ENCODE assay signal across 30 mouse cellular contexts in the genomic region with DNA sequence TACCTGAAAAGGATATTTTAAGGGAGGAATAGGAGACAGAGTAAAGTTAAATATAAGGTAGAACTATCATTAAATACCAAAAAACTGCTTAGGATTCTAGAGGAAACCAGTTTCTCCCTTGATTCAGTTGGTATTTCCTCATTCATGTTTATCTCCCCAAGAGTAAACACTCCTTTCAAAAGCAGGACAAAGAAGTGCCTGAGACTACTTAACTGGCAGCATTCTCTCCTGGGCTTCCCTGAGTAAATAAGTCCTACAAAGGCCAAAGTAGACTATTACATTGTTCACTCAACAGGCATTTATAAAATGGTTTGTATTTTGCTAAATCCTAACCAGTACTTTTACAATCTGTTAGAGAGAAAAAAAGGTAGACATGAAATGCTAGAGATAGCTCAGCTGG. TPM values are rescaled to one million over a fixed set of nuclear protein-coding genes. Genes with fewer than 3 reads are reported as not detected.
DNase-seq lines count a peak whose midpoint lies in the region; ATAC-seq and TF ChIP-seq lines count a peak whose summit lies in the region.
"Had no signal": no experiment of that assay in that cellular context is flagged by ENCODE, and none has a peak within 500 bp of the region (broad histone marks: within the 10 kb centered on the region; RNA-seq: fewer than 3 reads in every experiment).

No protein-coding gene starts in this region.

- no peak for ATAC-seq in heart, embryonic 11.5 days (replicated peaks; ENCODE audit: insufficient number of reproducible peaks, low FRiP score, low TSS enrichment)
- no peak for ATAC-seq in lung, embryonic 16.5 days (ENCODE audit: low read depth)
- no peak for ATAC-seq in stomach, embryonic 16.5 days (ENCODE audit: insufficient read depth, low FRiP score)
- ATAC-seq: CD4-positive, CD25-positive, alpha-beta regulatory T cell, adult 4 months; forebrain, embryonic 13.5 days; hindbrain, embryonic 16.5 days; midbrain, embryonic 13.5 days had no signal

- H3K27me3 ChIP-seq in heart, embryonic 11.5 days (ENCODE audit: control insufficient read depth, insufficient read depth, low read length): no peaks in the 10 kb centered on the region
- H3K27me3 ChIP-seq in lung, embryonic 16.5 days (ENCODE audit: control insufficient read depth, insufficient read depth, low read depth, low read length): no peaks in the 10 kb centered on the region
- H3K27me3 ChIP-seq in stomach, embryonic 16.5 days (ENCODE audit: control insufficient read depth, insufficient read depth, low read length): no peaks in the 10 kb centered on the region
- H3K27me3 ChIP-seq: forebrain, embryonic 13.5 days; liver, embryonic 15.5 days; midbrain, embryonic 13.5 days; neural tube, embryonic 13.5 days had no signal

- H3K36me3 ChIP-seq in heart, embryonic 11.5 days (ENCODE audit: control insufficient read depth, insufficient read depth, low read length): no peaks in the 10 kb centered on the region
- no peaks in the 10 kb centered on the region for H3K36me3 ChIP-seq in lung, embryonic 16.5 days (ENCODE audit: control insufficient read depth, insufficient read depth, low read length)
- H3K36me3 ChIP-seq in ES-E14 (ENCODE audit: control insufficient read depth, insufficient read depth, low read length, poor library complexity, severe bottlenecking): no peaks in the 10 kb centered on the region
- H3K36me3 ChIP-seq in stomach, embryonic 16.5 days (ENCODE audit: control insufficient read depth, insufficient read depth, low read length): no peaks in the 10 kb centered on the region
- H3K36me3 ChIP-seq: heart, embryonic 10.5 days; hindbrain, embryonic 10.5 days; midbrain, embryonic 13.5 days; neural tube, embryonic 13.5 days had no signal

- in situ Hi-C loops in ES-E14 (cut with MboI; ENCODE audit: low sequenced_read_pairs in 2 of 2, unreplicated experiment in 2 of 2): no loop called here

- no peaks in the 10 kb centered on the region for H3K9me3 ChIP-seq in heart, embryonic 11.5 days (replicated peaks; ENCODE audit: control insufficient read depth, low read length)
- H3K9me3 ChIP-seq in lung, embryonic 16.5 days (ENCODE audit: control insufficient read depth, low read length): no peaks in the 10 kb centered on the region
- H3K9me3 ChIP-seq in ES-E14 (ENCODE audit: control insufficient read depth, insufficient read depth, low read depth, low read length): no peaks in the 10 kb centered on the region
- H3K9me3 ChIP-seq in stomach, embryonic 16.5 days (replicated peaks; ENCODE audit: control insufficient read depth, low read length): no peaks in the 10 kb centered on the region
- H3K9me3 ChIP-seq: forebrain, embryonic 13.5 days; G1E; heart, embryonic 10.5 days; hindbrain, embryonic 10.5 days; liver, embryonic 15.5 days; midbrain, embryonic 13.5 days; neural tube, embryonic 13.5 days had no signal

- DNase-seq in heart, postnatal 36 days: no peak
- no peak for DNase-seq in lung, postnatal 36 days
- DNase-seq in ES-E14 (ENCODE audit: low read depth, low spot score): peak; percentile 37
- no peak for DNase-seq in T-cell, adult 2 months (ENCODE audit: low spot score)
- DNase-seq: adrenal gland, postnatal 25 days; cerebellum, adult 11-12 months; cerebellum, adult 9-11 months; gastrocnemius, postnatal 25 days; heart, postnatal 10 days; kidney, adult 18-20 months; kidney, postnatal 36 days; layer of hippocampus, postnatal 36 days; liver; right cerebral cortex, postnatal 14 days; thymus, adult 18-20 months; thymus, postnatal 36 days had no signal

- H3K4me1 ChIP-seq in heart, embryonic 11.5 days (ENCODE audit: control insufficient read depth, insufficient read depth, low read length): 0 out of 2 replicates have a peak, but pooled peaks cover 3% of the 10 kb centered on the region
- peaks cover 6% of the 10 kb centered on the region; the same call in 1 of the 2 replicates for H3K4me1 ChIP-seq in lung, embryonic 16.5 days (replicated peaks; ENCODE audit: control insufficient read depth, insufficient read depth, low read length)
- peaks cover 8% of the 10 kb centered on the region in 2 experiments; a peak in 3 of 4 replicates for H3K4me1 ChIP-seq in ES-E14 (ENCODE audit: control insufficient read depth in 2 of 2, insufficient read depth in 2 of 2, low read length in 2 of 2, poor library complexity in 1 of 2)
- H3K4me1 ChIP-seq in stomach, embryonic 16.5 days (ENCODE audit: control insufficient read depth, insufficient read depth, low read length): 0 out of 2 replicates have a peak, but pooled peaks cover 2% of the 10 kb centered on the region

- intact Hi-C loops in heart, postnatal 36 days (cut with DNase I): no loop called here

- peak overlapping the region; percentile 10; the same call in 1 of the 2 replicates for H3K27ac ChIP-seq in heart, embryonic 11.5 days (ENCODE audit: low read depth, low read length)
- peak overlapping the region; percentile 14; the same call in 1 of the 2 replicates for H3K27ac ChIP-seq in lung, embryonic 16.5 days (ENCODE audit: low read length)
- H3K27ac ChIP-seq in ES-E14 (ENCODE audit: insufficient read depth, low read depth, low read length, poor library complexity, severe bottlenecking): no peak overlapping the region
- peak overlapping the region; percentile 0; the same call in 1 of the 2 replicates for H3K27ac ChIP-seq in stomach, embryonic 16.5 days (ENCODE audit: low read length)
- H3K27ac ChIP-seq: forebrain, embryonic 13.5 days; heart, embryonic 10.5 days; hindbrain, embryonic 10.5 days; liver, embryonic 15.5 days; macrophage; midbrain, embryonic 13.5 days had no signal

- H3K9ac ChIP-seq in heart, embryonic 11.5 days (ENCODE audit: low read depth, low read length): no peak overlapping the region
- H3K9ac ChIP-seq in lung, embryonic 16.5 days (ENCODE audit: low read length): no peak overlapping the region
- no peak overlapping the region for H3K9ac ChIP-seq in ES-E14 (ENCODE audit: insufficient read depth, low read depth, low read length, poor library complexity, severe bottlenecking)
- H3K9ac ChIP-seq in stomach, embryonic 16.5 days (ENCODE audit: low read length): no peak overlapping the region
- H3K9ac ChIP-seq: forebrain, embryonic 13.5 days; liver, embryonic 15.5 days; midbrain, embryonic 13.5 days; neural tube, embryonic 13.5 days had no signal

- no peak overlapping the region for H3K4me2 ChIP-seq in heart, embryonic 11.5 days
- no peak overlapping the region for H3K4me2 ChIP-seq in lung, embryonic 16.5 days (ENCODE audit: low read depth, low read length)
- no peak overlapping the region for H3K4me2 ChIP-seq in stomach, embryonic 16.5 days (ENCODE audit: low read depth, low read length)
- H3K4me2 ChIP-seq: forebrain, embryonic 13.5 days; liver, embryonic 15.5 days; midbrain, embryonic 13.5 days had no signal

- no peak overlapping the region for H3K4me3 ChIP-seq in heart, embryonic 11.5 days (ENCODE audit: low read depth, low read length)
- H3K4me3 ChIP-seq in lung, embryonic 16.5 days (ENCODE audit: low read length): no peak overlapping the region
- no peak overlapping the region for H3K4me3 ChIP-seq in ES-E14 (ENCODE audit: insufficient read depth in 1 of 2, low read depth in 1 of 2, low read length in 2 of 2, poor library complexity in 1 of 2, severe bottlenecking in 1 of 2)
- no peak overlapping the region for H3K4me3 ChIP-seq in stomach, embryonic 16.5 days (replicated peaks; ENCODE audit: low read length)
- H3K4me3 ChIP-seq: erythroblast, embryonic 14.5 days; forebrain, embryonic 13.5 days; heart, embryonic 10.5 days; hindbrain, embryonic 10.5 days; liver, embryonic 15.5 days; midbrain, embryonic 13.5 days; neural tube, embryonic 13.5 days had no signal

TF ChIP-seq in ES-E14, 5 proteins besides CTCF, POLR2A, EP300 and RAD21:
- no peak for TF ChIP-seq MAFK (IDR thresholded peaks at IDR 0.05; ENCODE audit: insufficient read depth, low read depth, low read length)
- no peak for TF ChIP-seq CHD2 (IDR thresholded peaks at IDR 0.05; ENCODE audit: low read depth, low read length)
- no peak for TF ChIP-seq ZC3H11A (IDR thresholded peaks at IDR 0.05; ENCODE audit: borderline replicate concordance, low read depth, low read length)
- no peak for TF ChIP-seq ZNF384 (IDR thresholded peaks at IDR 0.05; ENCODE audit: low read depth, low read length)
- TF ChIP-seq HCFC1 (IDR thresholded peaks at IDR 0.05; ENCODE audit: borderline replicate concordance, insufficient read depth, low read length): no peak

RNA-seq across cellular contexts. Expression of a gene that starts 22.2 kb away (rescaled TPM):
- polyA plus RNA-seq in heart, embryonic 11.5 days (2014; fragmentation: Nextera tagmentation; extraction: Ambion mirVana): 15.6 and 17.1 TPM in 2 replicates
- 10 to 100 TPM; 25.7 to 27.1 TPM for total RNA-seq in heart, postnatal 36 days (2021)
- polyA plus RNA-seq in lung, embryonic 16.5 days (2015; fragmentation: Nextera tagmentation; extraction: Ambion mirVana): 16.7 and 19.7 TPM in 2 replicates
- total RNA-seq in ES-E14 (2012; rRNA removed): 8.6 and 10.0 TPM in 2 replicates
- 20.5 and 20.7 TPM in 2 replicates for polyA plus RNA-seq in stomach, embryonic 16.5 days (2015; fragmentation: Nextera tagmentation; extraction: Ambion mirVana)
